Mouse (Mus musculus): ENCODE results near the gene Wdr18.
"Not testable (repeated sequence)": the region's sequence is repeated elsewhere in the genome, so short reads cannot be mapped to it uniquely, and the experiment has no call there.

- not testable (repeated sequence) for TF ChIP-seq GATA1 (IDR thresholded peaks at IDR 0.05; ENCODE audit: borderline replicate concordance, low read length); FLI1 (IDR thresholded peaks at IDR 0.05; ENCODE audit: low read length)
These were observed 540 bp upstream of the Wdr18 start for GRCm38 (mm10) chr10:79959412-79959811.
